Mouse (Mus musculus) heart, postnatal 0 days (tissue): Measurements from ENCODE around the gene Fig4.

Experiments used
- CTCF ChIP-seq: IDR thresholded peaks from 2 replicates; pipeline ENCODE4 v1.5.1; 2016; ENCODE audit warnings: antibody characterized with exemption, control low read depth, low read depth
- EP300 ChIP-seq: IDR thresholded peaks from 2 replicates; pipeline ENCODE4 v1.6.1; 2016; ENCODE audit warnings: antibody characterized with exemption, low read depth

DNA sequence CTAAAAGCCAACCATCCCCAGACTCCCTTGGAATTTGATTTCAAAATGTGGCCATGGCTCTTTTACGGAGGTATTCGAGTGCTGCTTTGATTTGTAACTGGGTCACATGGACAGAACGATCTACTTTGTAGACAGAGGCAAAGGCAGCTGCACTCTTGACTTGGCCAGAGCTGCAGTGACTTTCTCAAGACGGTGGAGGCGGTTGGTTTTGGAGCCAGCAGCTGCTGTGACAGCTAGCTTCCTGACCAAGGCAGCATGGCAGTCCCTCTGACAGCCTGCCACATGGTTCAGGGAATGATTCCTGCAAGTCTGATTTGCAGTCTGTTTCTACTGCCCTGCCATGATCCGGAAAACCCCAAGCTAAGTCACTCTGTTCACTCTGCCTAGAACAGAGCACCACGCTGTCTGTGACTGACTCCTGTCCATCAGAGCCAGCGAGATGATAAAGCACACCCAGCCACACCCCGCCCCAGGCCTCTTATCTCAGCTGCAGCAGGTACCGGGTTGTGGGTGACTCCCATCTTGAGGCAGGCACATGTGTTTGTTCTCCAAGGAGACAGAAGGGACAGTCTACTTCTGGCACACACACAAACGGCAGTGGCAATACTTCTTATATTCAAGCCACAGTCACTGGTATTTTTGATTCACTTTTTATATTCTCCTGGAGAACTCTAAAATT lies 98.3 kb downstream of the Fig4 start:
- TF ChIP-seq CTCF (no peak), EP300 (no peak)
